Mouse (Mus musculus) layer of hippocampus, postnatal 25 days (tissue): Measurements from ENCODE around the gene Nebl. TPM values are rescaled to one million over a fixed set of nuclear protein-coding genes. Genes with fewer than 3 reads are reported as not detected.

Experiments
- DNase-seq, 2 experiments: peaks; one replicate each; pipeline ENCODE4 v3.0.0; 2022; ENCODE audit warnings: mixed read lengths in 2 of 2, low spot score in 1 of 2; ENCODE audit errors: extremely low spot score in 1 of 2
- total RNA-seq, 2 experiments: library from RNA; stranded (reverse); gene quantifications; 2 replicates each; pipeline ENCODE4 v1.2.3; 2021

Gene Nebl
- total RNA-seq, 2 experiments from 2014 or later = 126 to 150 TPM

- DNase-seq = no peak
Measured at GRCm38 (mm10) chr2:17711216-17711615, 20.0 kb downstream of the Nebl start.

GRCm38 (mm10) chr2:17710083-17710482 lies 21.2 kb downstream of the Nebl start:
- DNase-seq = no peak

- DNase-seq = no peak
Measured at GRCm38 (mm10) chr2:17705964-17706363, 25.3 kb downstream of the Nebl start.

GRCm38 (mm10) chr2:17705426-17705825 lies 25.8 kb downstream of the Nebl start:
- no peak for DNase-seq

- DNase-seq = no peak
Measured at GRCm38 (mm10) chr2:17703170-17703512, 28.1 kb downstream of the Nebl start.

GRCm38 (mm10) chr2:17702481-17703169 lies 28.6 kb downstream of the Nebl start:
- DNase-seq = no peak

- no peak for DNase-seq
Measured at GRCm38 (mm10) chr2:17698161-17699087, 32.8 kb downstream of the Nebl start.

GRCm38 (mm10) chr2:17692926-17693325 lies 38.3 kb downstream of the Nebl start:
- DNase-seq = no peak

GRCm38 (mm10) chr2:17690264-17690663 lies 41.0 kb downstream of the Nebl start:
- no peak for DNase-seq

- no peak for DNase-seq
Measured at GRCm38 (mm10) chr2:17687141-17687540, 44.1 kb downstream of the Nebl start.

- DNase-seq = no peak
Measured at GRCm38 (mm10) chr2:17683326-17684040, 47.8 kb downstream of the Nebl start.

- DNase-seq = no peak
Measured at GRCm38 (mm10) chr2:17672156-17672555, 59.1 kb downstream of the Nebl start.

- DNase-seq = no peak
Measured at GRCm38 (mm10) chr2:17671566-17671965, 59.7 kb downstream of the Nebl start.

- DNase-seq = no peak
Measured at GRCm38 (mm10) chr2:17669953-17670352, 61.3 kb downstream of the Nebl start.

GRCm38 (mm10) chr2:17669000-17669399 lies 62.3 kb downstream of the Nebl start:
- DNase-seq = no peak

GRCm38 (mm10) chr2:17658176-17658575 lies 73.1 kb downstream of the Nebl start:
- DNase-seq = no peak

GRCm38 (mm10) chr2:17650147-17650834 lies 81.0 kb downstream of the Nebl start:
- DNase-seq = no peak

GRCm38 (mm10) chr2:17649728-17650127 lies 81.5 kb downstream of the Nebl start:
- DNase-seq = no peak

GRCm38 (mm10) chr2:17644282-17645262 lies 86.7 kb downstream of the Nebl start:
- DNase-seq = peak; percentile 36 to 65
